Mouse (Mus musculus) liver (tissue): ENCODE measurements at regions not wholly inside any gene's neighbourhood (a gene's known extent, or its start where the extent isn't known, plus 50 kb on each side); places are given as distances from the start of the nearest gene placed in this dataset.

Experiments used
- DNase-seq: peaks from one replicate; pipeline ENCODE4 v3.0.0-alpha.2; 2020; ENCODE audit warnings: mixed read lengths

DNA sequence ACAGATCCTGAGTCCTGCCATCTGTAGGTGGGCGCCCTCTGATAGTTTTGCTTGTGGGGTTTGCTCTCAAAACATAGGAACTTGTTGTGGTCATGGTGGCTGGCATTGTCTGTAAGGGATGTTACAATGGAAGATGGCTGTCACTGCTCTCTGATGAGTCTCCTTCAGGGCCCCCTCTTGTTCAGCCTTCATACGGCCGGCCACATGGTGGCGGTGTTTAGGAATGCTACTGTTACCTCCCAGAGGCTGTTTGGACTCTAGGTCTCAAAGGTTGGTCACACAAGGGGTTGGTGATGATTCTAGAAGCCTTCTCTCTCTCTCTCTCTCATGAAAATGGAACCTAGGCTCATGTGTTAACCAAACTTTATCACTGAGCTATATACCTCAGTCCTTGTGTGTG, 137.0 kb downstream of the Nufip1 start:
- peak; percentile 27 for DNase-seq

DNA sequence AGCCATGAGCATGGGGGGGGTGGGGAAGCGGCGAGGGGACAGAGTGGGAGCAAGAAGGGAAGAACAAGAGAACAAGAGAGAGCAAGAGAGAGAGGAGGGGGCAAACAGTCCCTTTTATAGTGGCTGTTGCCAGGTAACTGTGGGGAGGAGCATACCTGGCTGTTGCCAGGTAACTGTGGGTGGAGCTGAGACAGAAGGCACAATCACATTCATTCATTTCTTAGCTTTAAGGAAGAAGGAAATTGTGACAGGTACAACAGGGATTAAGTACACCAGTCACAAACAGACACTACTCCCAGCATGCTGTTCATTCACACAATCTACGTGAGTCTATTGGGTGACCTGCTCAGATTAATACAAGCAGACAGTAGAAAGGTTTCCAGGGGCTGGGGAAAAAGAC, 143.2 kb downstream of the Nufip1 start:
- DNase-seq, result no peak

DNA sequence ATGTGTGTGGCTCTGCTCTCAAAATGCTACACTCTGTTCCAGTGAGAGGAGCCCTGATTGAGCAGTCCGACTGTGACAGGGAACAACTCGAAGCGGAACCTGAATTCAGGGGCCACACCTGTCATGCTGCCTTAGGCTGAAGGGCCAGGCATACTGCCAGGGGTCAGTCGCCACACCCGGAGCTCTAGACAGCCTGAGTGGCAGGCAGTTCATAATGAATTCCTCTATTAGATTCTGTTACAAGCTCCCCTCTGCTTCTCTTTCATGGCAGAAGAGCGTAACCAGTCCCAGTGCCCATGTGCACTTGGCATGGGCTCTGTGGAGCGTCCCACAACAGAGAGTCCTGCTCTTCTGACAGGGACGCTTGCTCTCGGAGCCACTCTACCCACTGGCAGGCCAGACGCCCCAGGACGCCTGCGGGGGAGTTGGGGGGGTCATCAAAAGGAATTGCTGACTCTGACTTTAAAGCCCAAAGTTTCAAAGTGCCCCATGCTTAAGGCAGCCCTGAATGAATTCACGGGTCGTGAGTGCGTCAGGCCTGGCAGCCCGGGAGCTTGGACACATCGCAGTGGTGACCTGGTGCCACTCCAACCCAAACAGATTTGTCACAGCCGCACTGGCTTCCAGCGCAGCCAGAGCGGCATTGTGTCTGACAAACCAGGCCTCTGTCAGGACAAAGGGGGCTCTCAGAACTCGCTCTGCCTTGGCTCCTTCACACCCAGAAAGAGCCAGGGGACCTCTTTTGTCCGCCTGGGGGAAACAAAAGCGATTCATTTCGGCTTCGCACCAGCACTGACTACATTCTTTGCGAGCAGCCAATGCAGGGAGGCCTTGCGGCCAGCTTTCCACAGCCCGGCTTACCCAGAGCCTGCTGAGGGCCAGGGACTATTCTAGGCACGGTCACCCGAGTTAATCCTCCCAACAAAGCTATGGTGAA, 144.1 kb downstream of the Nufip1 start:
- DNase-seq, result no peak

DNA sequence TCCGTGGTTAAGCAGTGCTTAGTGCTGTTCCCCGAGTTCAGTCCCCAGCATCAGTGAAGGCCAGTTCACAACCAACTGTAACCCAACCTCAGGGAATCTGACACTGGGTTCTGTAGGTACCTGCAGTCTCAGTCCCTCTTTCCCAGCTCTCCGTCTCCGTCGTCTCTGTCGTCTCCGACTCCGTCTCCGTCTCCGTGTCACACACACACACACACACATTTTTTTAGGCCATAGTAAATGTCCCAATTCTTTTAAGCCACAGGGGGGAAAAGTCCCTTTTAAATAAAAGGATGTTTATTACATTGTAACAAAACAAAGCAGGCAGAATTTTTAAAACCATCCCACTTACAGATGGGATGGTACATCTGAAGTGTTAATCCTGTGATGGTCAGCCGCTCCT, 145.3 kb downstream of the Nufip1 start:
- no peak for DNase-seq

DNA sequence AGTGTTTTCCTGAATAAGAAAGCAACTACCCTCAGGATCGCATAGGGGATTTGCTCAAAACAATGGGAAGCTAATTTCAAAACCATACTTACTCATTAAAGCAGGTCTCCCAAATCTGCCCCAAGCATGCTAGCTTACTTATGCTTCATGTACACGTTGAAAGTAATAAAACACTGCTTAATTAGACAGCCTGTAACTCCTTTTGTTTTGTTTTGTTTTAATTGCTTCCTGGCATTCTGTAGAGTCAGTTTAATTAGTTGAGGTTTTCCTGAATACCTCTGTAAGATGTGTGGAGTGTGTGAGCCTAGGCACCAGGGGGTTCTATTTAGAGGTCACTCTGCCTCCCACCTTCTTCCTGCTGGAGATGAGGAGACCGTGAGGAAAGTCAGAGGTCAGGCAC, 147.9 kb downstream of the Nufip1 start:
- no peak for DNase-seq

DNA sequence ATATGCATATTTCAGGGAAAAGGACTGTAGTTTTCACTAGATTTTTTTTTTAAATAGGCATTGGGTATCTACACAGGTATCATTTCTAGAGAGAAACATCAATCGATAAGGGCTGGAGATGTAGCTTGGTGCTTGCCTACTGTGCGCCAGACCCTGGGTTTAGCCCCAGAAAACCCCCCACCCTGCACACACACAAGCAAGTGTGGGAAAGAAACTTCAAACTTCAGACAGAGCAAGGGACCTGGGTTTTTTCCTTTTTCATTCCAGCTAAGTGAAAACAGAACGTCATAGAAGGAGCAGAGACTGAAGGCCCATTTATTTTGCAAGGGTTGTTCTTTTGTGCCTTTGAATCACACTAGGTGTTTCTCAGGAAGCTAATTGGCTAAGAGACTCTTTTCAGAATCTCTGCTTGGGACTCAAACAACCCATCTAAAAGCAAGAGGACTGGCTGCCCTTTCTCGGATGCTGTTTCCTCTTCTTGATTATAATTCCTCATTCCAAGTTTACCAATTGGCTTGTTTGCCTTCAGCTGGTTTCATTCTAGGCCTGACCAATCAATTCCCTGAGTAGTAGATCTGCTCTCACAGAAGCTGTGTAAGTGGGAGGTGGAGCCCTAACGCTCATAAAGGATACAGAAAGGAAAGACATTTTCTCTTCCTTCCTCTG, 150.1 kb downstream of the Nufip1 start:
- DNase-seq, result no peak

DNA sequence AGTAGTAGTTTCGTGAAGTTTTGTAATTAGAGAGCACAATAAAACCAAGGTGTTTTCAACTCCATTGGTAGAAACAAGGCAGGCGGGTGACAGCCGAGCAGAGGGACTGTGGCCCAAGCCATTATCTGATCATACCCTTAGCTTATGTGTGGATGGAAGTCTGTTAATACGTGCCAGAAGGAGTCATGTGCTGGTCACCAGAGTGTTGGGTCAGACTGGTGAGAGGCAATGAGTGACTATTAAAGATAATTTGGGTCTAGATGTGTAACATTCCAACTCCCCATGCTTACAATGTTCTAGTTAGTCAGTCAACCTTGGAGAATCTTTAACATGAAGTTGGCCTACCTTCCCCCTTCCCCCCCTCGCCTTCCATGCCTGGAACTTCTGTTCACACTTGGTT, 151.1 kb upstream of the Tsc22d1 start:
- DNase-seq, result no peak

DNA sequence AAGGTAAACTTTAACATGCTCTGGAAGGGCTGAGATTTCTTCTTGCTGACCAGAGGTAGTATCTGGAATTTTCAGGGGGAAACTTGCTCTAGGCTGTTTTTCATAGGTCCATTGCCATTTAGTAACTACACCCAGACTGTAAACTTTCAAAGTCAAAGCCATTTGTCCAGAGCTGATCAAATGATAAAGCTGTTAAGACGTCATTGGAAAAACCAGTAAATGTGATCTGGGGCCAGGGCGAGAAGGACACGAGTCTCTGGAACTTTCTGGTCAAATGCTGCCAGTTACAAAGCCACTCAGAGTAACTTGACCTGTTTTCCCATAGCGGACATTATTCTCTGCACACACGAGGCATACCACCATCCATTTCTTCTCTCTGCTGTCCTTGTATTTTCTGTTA, 148.9 kb upstream of the Tsc22d1 start:
- DNase-seq, result no peak

DNA sequence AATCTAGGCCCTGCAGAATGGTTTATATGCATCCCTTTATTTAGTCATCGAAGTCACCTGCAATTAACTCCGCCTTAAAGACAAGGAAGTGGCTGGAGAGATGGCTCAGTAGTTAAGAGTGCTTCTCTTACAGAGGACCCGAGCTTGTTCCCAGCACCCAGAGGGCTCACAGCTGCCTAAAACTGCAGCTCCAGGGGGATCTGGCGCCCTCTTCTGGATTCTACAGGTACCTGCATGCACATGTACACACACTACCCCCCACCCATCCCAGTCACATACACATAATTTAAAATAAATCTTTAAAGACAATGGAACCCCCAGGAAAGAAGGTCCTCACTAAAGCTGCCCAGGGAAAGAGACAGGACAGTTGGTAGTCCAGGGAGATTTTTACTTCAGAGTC, 148.5 kb upstream of the Tsc22d1 start:
- no peak for DNase-seq

DNA sequence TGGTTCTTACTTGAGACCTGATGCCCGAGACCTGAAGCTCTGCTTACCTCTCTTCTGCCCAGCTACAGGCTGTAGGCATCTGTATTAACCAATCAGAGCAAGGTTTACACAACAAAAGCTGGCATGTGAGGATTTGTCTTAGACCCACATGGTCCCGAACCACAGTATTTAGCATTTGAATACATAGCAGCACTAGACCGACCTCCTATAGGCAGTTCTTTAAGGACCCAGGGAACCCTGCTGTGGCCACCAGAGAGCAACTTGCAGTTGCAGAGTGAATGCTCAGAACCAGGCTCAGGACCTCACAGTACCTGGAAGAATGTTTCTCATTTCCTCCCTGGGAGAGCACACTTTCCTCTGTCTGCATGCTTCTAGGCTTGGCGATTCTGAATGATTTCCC, 147.7 kb upstream of the Tsc22d1 start:
- no peak for DNase-seq

DNA sequence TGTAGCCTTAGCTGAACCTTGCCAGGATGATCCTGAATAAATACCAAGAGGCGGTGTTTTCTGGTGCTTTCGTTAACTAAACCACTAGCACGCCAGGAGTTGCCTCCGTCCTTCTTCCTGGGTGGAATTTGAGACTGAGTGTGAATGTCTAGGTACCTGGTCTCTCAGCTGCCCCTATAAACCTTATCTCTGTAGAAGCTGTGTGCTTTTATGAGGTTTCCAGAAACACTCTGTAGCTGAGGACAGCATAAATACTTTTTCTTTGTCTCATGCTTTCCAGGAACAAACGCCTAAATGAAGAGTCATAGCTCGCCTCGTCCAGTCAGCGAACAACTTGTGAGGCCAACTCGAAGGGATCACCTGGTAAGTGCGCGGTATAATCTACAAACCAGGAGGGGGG, 143.6 kb upstream of the Tsc22d1 start:
- DNase-seq, result no peak

DNA sequence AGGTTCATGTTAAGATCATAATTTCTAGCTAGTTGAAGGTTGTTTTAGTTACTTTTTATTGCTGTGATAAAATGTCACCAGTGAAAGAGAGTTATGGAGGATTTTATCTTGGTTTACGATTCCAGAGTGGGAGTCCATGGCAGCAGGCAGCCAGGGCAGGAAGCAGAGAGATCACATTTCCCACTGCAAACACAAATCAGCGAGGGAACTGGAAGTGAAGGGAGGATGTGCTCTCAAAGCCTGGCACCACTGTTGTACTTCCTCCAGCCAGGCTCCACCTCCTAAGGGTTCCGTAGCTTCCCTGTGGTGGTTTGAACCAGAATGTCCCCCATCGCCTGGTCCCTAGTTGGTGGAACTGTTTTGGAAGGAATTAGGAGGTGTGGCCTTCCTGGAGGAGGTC, 141.9 kb upstream of the Tsc22d1 start:
- no peak for DNase-seq

DNA sequence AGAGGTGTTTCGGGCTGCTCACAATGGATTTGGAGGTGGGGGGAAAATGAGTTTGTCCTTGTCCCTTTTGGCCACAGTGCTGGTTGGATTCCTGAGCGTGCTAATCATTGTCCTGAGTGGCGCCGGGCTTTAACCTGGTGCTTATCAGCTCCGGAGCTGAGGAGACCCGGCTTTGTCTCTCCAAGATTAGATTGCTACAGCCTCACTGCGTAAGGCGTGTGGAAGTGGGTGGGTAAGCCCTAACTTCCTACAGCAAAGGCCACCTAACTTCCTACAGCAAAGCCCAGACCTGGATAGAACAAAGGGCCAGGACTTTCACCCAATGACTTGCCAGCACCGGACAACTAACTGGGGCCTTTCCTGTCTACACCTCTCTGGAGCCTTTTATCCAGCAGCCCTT, 138.1 kb upstream of the Tsc22d1 start:
- DNase-seq, result no peak

DNA sequence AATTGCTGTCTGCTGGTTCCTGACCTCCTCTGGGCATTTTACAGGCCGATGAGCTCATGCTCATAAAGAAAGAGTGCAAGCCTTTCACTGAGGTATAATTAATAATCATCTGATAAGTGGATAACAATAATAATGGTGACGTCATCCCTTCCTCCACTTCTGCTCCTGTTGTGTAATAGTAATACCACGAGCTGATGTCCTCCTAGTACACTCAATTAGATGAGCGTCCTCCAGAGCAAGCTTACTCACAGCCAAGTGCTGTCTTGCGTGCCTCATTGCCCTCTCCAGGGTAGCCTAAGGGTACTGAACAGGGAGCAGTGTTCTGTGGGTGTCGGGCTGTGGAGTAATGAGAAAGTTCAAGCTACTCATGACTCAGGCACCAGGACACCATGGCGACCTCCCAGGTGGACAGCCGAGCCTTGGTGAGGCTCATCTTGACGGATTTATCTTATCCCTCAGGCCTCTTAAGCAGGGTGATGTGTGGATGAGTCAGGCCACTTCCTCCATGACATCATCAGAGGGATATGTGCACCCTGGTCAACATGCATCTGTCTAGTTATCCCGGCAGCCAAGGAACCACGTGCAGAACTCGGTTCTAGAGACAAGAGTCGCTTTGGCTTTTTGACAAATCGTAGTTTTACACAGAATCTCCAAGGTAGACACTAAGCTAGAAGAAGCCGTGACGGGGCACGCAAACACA, 135.9 kb upstream of the Tsc22d1 start:
- DNase-seq, result no peak

DNA sequence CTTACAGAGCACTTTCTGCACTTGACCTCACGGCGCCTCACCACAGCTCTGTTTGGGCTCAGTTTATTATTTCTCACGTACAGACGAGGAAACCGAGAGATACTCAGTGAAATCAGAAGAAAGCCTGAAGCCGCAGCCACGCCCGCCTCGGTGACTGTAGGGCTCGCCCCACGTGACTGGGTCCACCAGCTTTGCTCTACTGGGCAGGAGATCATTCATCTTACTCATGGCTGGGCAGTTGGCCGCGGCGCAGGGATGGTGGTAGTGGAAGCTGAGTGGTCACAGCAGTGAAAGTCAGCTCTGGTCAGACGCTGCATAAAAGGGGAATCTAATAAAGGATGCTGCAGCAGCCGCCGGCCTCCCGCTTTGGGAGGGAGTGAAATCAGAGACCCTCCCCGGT, 135.2 kb upstream of the Tsc22d1 start:
- DNase-seq, result no peak

DNA sequence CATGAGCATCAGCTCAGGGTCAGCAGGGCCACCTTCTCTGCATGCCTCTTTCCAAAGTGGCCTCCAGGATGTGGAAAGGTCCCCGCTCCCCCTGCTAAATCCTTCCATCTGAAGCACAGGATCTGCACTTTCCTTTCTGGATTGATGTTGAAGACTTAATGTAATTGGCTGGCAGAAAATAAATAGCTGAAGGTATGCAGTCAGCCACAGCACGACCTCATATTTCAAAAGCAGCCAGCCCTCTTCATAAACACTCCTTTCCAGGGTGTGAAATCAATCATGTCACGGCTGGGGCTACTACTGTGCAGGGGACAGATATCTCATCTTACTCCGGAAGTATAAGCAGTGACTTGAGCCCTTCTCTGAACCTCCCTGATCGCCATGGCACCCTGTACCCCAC, 132.9 kb upstream of the Tsc22d1 start:
- no peak for DNase-seq

DNA sequence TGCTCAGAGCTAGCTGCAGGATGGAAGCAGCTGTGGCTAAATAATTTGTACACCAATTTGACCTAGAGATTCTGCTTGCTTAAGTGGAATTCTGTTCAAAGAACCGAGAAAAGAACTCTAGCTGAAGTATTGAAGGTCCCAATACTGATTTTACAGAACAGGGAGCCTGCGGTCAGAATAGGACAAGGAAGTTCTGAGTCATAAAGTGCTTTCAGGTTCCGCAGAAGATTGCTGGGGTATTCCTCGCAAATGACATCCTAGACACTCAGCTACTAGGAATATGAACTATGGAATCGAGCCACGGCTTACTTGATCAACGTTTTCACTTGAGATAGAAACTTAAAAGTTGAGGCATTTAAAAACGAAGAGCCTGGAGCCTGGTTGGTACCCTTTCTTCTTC, 127.0 kb upstream of the Tsc22d1 start:
- DNase-seq, result no peak

DNA sequence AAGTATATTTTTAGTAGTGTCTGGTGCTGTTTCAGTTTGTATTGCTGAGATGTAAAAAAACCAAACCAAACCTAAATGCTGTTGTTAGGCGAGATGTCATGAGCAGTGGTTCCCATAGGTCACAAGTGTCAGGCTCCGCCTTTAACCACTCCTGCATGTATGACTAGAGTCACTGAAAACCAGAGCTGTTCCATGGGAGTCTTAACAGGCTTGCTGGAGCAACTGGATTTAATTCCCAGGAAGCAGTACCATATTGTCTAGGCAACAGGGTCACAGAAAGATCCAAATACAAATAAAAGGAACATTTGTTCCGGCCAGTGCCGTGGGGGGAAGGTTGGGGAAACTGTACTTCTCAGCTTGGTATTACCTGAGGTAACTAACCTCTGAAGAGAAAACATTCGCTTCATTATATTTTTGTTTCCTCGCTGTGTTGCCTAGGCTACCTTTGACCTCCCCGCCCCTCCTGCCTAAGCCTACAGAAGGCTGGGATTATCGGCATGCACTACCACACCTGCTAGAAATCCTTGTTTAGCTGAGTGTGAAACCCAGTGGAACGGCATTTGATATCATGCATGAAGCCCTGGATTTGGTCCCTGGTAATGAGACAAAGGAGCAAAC, 124.3 kb upstream of the Tsc22d1 start:
- no peak for DNase-seq

DNA sequence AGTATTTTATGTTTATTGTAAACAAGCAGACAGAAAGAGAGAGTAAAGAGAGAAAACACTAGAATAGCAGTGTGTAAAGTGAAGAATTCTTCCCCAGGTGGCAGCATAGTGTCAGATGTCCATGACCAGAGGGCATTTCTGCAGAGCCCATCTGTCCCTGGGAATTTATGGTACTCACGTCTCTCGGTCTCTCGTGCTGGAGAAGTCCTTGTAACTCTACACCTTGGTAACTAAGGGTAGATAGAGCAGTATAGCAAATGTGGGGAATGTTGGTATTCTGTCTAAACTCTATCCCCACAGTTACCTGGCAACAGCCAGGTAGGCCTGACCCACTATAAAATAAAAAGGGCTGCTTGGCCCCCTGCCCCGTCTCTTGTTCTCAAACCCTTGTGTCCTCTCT, 122.5 kb upstream of the Tsc22d1 start:
- no peak for DNase-seq

DNA sequence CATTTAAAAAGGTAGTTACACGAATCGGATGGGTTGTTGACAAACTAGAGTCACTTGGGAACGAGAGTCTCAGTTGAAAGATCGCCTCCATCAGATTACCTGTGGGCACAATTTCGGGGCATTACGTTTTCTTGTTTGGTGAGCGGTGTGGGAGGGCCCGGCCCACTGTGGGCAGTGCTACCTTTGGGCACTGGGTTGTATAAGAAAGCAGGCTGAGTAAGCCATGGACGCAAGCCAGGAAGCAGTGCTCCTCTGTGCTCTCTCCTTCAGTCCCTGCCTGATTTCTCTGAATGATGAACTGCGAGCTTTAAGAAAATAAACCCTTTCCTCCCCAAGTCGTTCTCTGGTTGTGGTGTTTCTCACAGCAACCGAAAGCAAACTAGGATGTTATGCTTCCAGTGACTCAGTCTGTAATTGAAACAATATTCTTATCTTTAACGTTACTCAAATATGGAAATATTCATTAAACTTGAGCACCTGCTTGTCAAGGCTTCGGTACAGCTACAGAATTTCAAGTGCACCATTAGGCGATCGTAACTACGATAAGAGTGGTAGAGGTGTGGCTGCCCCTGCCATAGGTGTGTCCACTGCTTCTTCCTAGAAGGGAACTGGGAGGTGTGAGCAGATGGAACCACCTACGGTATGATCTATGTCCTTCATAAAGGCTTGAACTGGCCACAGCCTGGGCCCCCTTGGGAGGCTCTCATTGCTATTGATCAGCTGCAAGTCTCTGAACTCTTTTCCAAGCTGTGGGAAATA, 119.2 kb upstream of the Tsc22d1 start:
- DNase-seq, result no peak

DNA sequence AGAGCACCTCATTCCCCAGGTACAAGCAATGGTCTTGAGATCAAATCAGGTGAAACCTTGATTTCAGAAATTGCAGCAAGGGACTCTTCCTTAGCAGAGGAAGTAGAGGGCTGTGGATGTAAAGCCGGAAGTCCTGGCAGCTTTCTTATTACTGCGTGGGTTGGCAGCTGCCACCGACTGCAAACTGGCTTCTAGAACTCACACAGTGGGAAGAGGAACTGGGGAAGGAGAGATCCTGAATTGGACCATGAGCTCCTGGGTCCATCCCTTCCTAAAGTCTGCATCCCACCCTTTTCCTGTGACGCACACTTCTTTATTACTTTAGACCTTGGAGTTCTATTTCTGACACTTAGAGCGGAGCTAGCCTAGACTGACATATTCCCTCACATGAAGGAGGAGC, 116.9 kb upstream of the Tsc22d1 start:
- DNase-seq, result no peak

DNA sequence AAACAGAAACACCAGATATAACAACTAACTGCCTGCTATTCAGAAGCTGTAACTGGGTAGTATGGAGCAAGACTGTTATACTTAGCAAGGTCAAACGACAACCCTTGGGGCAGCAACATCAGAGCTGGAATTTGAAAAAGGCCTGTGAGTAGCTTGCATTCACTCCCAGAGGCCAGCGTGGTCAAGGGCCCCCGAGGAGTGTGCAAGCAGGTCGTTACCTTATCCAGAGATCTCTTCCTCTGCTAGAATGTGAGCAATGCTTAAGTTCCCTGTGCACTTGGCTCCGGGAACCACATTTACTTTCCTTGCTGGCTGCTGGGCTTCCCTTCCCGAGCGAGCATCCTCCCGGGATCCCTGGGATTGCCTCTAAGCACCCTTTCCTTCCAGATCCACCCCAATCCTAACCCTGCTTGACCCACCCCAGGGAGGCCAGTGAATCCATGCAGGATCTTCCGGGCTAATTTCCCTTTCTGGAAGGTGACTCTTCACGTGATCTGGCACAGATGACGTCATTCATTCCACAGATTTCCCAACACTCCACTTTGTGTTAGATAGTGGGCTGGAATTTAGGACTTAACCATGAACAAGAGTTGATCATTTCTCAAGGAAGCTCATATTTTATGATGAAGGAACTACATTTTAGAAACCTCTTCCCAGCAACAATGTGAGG, 112.3 kb upstream of the Tsc22d1 start:
- no peak for DNase-seq
